Mouse (Mus musculus) hindbrain, embryonic 11.5 days (tissue): ENCODE results near the gene Dffa. TPM values are rescaled to one million over a fixed set of nuclear protein-coding genes. Genes with fewer than 3 reads are reported as not detected.
A peak's percentile ranks its signal among the peaks of the same experiment; 100 is the strongest.
"Not testable (repeated sequence)": the region's sequence is repeated elsewhere in the genome, so short reads cannot be mapped to it uniquely, and the experiment has no call there.

Source experiments
- ATAC-seq: fragments of 200-750 bp; cut with Nextera tagmentation; 2 replicates; pipeline ENCODE4 v1.8.0; 2017; ENCODE audit warnings: mild to moderate bottlenecking, moderate TSS enrichment, moderate library complexity; ENCODE audit not compliant: low FRiP score
- DNase-seq: peaks from one replicate; pipeline ENCODE4 v3.0.0-alpha.2; 2015; ENCODE audit warnings: low spot score
- H3K27ac ChIP-seq: fragments of 300-500 bp; sonication (generic); 2 replicates; pipeline ENCODE4 v1.5.1; 2014; ENCODE audit warnings: mild to moderate bottlenecking, low read depth, low read length
- H3K27me3 ChIP-seq: fragments of 300-500 bp; sonication (generic); 2 replicates; pipeline ENCODE4 v1.6.1; 2014; ENCODE audit warnings: mild to moderate bottlenecking, low read length, moderate library complexity, mixed read lengths; ENCODE audit not compliant: control insufficient read depth, insufficient read depth
- H3K36me3 ChIP-seq: fragments of 300-500 bp; sonication (generic); 2 replicates; pipeline ENCODE4 v1.6.1; 2014; ENCODE audit warnings: mild to moderate bottlenecking, low read length, moderate library complexity, mixed read lengths; ENCODE audit not compliant: control insufficient read depth, insufficient read depth
- H3K4me1 ChIP-seq: fragments of 300-500 bp; sonication (generic); replicated peaks from 2 replicates; pipeline ENCODE4 v1.6.1; 2014; ENCODE audit warnings: low read length, mixed read lengths; ENCODE audit not compliant: control insufficient read depth, insufficient read depth
- H3K4me2 ChIP-seq: fragments of 300-500 bp; sonication (generic); replicated peaks from 2 replicates; pipeline ENCODE4 v1.6.1; 2014; ENCODE audit warnings: mild to moderate bottlenecking, low read depth, low read length
- H3K4me3 ChIP-seq: fragments of 300-500 bp; sonication (generic); 2 replicates; pipeline ENCODE4 v1.5.1; 2014; ENCODE audit warnings: low read depth, low read length
- H3K9ac ChIP-seq: fragments of 300-500 bp; sonication (generic); 2 replicates; pipeline ENCODE4 v1.6.1; 2014; ENCODE audit warnings: low read depth, low read length
- H3K9me3 ChIP-seq: fragments of 300-500 bp; sonication (generic); 2 replicates; pipeline ENCODE4 v1.6.1; 2016; ENCODE audit warnings: low read length; ENCODE audit not compliant: control insufficient read depth
- WGBS: fragments of 180-500 bp; shearing (Covaris S2); extraction: QIAGEN DNeasy Blood & Tissue Kit; methylation state at CpG from one replicate; pipeline ENCODE4 v1.1.7; 2014; 5-methylcytosine and 5-hydroxymethylcytosine counted together
- polyA plus RNA-seq: library from polyadenylated mRNA; unstranded; fragments of >200 nt; fragmentation: Nextera tagmentation; extraction: Ambion mirVana; gene quantifications from 2 replicates; pipeline ENCODE4 v1.2.1, GENCODE M21; 2014

The Dffa gene
- polyA plus RNA-seq, 1 experiment from 2014 or later, result 30.9 TPM

- Histone ChIP-seq H3K4me2 (no peak overlapping the region), H3K9me3 (no peaks in the 10 kb centered on the region), H3K9ac (no peak overlapping the region), H3K4me3 (no peak overlapping the region), H3K36me3 (no peaks in the 10 kb centered on the region), H3K4me1 (peaks cover under 1% of the 10 kb centered on the region; the same call in 1 of the 2 replicates), H3K27ac (no peak overlapping the region), H3K27me3 (no peaks in the 10 kb centered on the region)
- ATAC-seq (no peak), DNase-seq (no peak)
- WGBS, result 84% methylated on average over 17 of the region's 17 CpGs
These were observed 22.4 kb upstream of the Dffa start for GRCm38 (mm10) chr4:149081528-149081927.

GRCm38 (mm10) chr4:149085381-149085780 is 18.6 kb upstream of the Dffa start:
- H3K27me3 ChIP-seq, result no peaks in the 10 kb centered on the region
- no peak for ATAC-seq
- WGBS, result 79% methylated on average over 5 of the region's 5 CpGs

GRCm38 (mm10) chr4:149091364-149091763 is 12.6 kb upstream of the Dffa start:
- 92% methylated on average over 8 of the region's 8 CpGs for WGBS
- H3K4me2 ChIP-seq, result no peak overlapping the region
- no peak for ATAC-seq

More at GRCm38 (mm10) chr4:149085381-149085780, 18.6 kb upstream of the Dffa start:
- H3K9me3 ChIP-seq, result no peaks in the 10 kb centered on the region
- H3K27ac ChIP-seq, result no peak overlapping the region
- DNase-seq, result no peak
- no peaks in the 10 kb centered on the region for H3K36me3 ChIP-seq
- H3K9ac ChIP-seq, result no peak overlapping the region
- no peak overlapping the region for H3K4me3 ChIP-seq
- no peak overlapping the region for H3K4me2 ChIP-seq
- no peaks in the 10 kb centered on the region for H3K4me1 ChIP-seq

GRCm38 (mm10) chr4:149097956-149098355 is 6.0 kb upstream of the Dffa start:
- Histone ChIP-seq H3K9ac (no peak overlapping the region), H3K4me2 (no peak overlapping the region; the same call in 1 of the 2 replicates)
- no peak for ATAC-seq

More at GRCm38 (mm10) chr4:149091364-149091763, 12.6 kb upstream of the Dffa start:
- Histone ChIP-seq H3K27ac (no peak overlapping the region), H3K9me3 (no peaks in the 10 kb centered on the region), H3K4me3 (no peak overlapping the region), H3K4me1 (no peaks in the 10 kb centered on the region), H3K27me3 (no peaks in the 10 kb centered on the region), H3K36me3 (no peaks in the 10 kb centered on the region), H3K9ac (no peak overlapping the region)
- no peak for DNase-seq

GRCm38 (mm10) chr4:149098571-149098970 is 5.4 kb upstream of the Dffa start:
- Histone ChIP-seq H3K27me3 (no peaks in the 10 kb centered on the region), H3K27ac (no peak overlapping the region)

More at GRCm38 (mm10) chr4:149097956-149098355, 6.0 kb upstream of the Dffa start:
- WGBS, result 90% methylated on average over 3 of the region's 3 CpGs
- Histone ChIP-seq H3K36me3 (no peaks in the 10 kb centered on the region), H3K9me3 (no peaks in the 10 kb centered on the region), H3K27ac (no peak overlapping the region), H3K27me3 (no peaks in the 10 kb centered on the region), H3K4me3 (no peak overlapping the region; the same call in 1 of the 2 replicates), H3K4me1 (peaks cover 6% of the 10 kb centered on the region)
- DNase-seq, result no peak

GRCm38 (mm10) chr4:149099369-149100017 is 4.5 kb upstream of the Dffa start, which contains the start of gene Pex14:
Gene Pex14, minus strand, starts transcription at chr4:149099876.
- WGBS, result under 1% methylated on average over 45 of the region's 50 CpGs
- peak within 1 kb of the TSS; percentile 60; the same call in 1 of the 2 replicates for H3K27ac ChIP-seq

More at GRCm38 (mm10) chr4:149098571-149098970, 5.4 kb upstream of the Dffa start:
- Histone ChIP-seq H3K9ac (peak overlapping the region; percentile 93), H3K9me3 (no peaks in the 10 kb centered on the region), H3K4me2 (peak overlapping the region; percentile 65), H3K4me3 (peak overlapping the region; percentile 98), H3K36me3 (no peaks in the 10 kb centered on the region), H3K4me1 (peaks cover 6% of the 10 kb centered on the region)
- ATAC-seq, result no peak
- DNase-seq, result no peak
- WGBS, result 21% methylated on average over 11 of the region's 11 CpGs

GRCm38 (mm10) chr4:149100449-149100848 is 3.5 kb upstream of the Dffa start:
- H3K4me1 ChIP-seq, ATAC-seq, H3K9me3 ChIP-seq, H3K27ac ChIP-seq, H3K9ac ChIP-seq, H3K4me2 ChIP-seq, H3K27me3 ChIP-seq, H3K36me3 ChIP-seq, DNase-seq, H3K4me3 ChIP-seq: not testable (repeated sequence)
- WGBS, result 84% methylated on average over 12 of the region's 12 CpGs

More at GRCm38 (mm10) chr4:149099369-149100017, 4.5 kb upstream of the Dffa start, which contains the start of gene Pex14:
- H3K9me3 ChIP-seq, result no peaks in the 10 kb centered on the region
- DNase-seq (peak; percentile 90), ATAC-seq (peak; percentile 77)
- H3K27me3 ChIP-seq, result no peaks in the 10 kb centered on the region
- peaks cover 7% of the 10 kb centered on the region for H3K4me1 ChIP-seq
- peak within 1 kb of the TSS; percentile 98 for H3K4me3 ChIP-seq
- H3K4me2 ChIP-seq, result peak within 1 kb of the TSS; percentile 65
- no peaks in the 10 kb centered on the region for H3K36me3 ChIP-seq
- H3K9ac ChIP-seq, result peak within 1 kb of the TSS; percentile 93

GRCm38 (mm10) chr4:149101456-149101855 is 2.5 kb upstream of the Dffa start:
- H3K4me1 ChIP-seq, result peaks cover 10% of the 10 kb centered on the region
- no peak for DNase-seq
- no peak overlapping the region for H3K27ac ChIP-seq
- no peaks in the 10 kb centered on the region for H3K27me3 ChIP-seq
- 91% methylated on average over 3 of the region's 3 CpGs for WGBS
- H3K9me3 ChIP-seq, result no peaks in the 10 kb centered on the region
- no peaks in the 10 kb centered on the region for H3K36me3 ChIP-seq
- no peak overlapping the region for H3K4me2 ChIP-seq
- H3K4me3 ChIP-seq, result no peak overlapping the region
- no peak for ATAC-seq
- no peak overlapping the region for H3K9ac ChIP-seq
